Mouse (Mus musculus) T-helper 1 cell (primary cell): Measurements from ENCODE around the gene Pkd1l2.

Experiments used
- in situ Hi-C: fragments of 300-600 bp; cut with MboI, MseI; formaldehyde crosslinking; loops from one replicate; pipeline ENCODE4 v1.15.1; 2025; ENCODE audit warnings: high pct_unique_total_duplicates

Gene Pkd1l2

DNA sequence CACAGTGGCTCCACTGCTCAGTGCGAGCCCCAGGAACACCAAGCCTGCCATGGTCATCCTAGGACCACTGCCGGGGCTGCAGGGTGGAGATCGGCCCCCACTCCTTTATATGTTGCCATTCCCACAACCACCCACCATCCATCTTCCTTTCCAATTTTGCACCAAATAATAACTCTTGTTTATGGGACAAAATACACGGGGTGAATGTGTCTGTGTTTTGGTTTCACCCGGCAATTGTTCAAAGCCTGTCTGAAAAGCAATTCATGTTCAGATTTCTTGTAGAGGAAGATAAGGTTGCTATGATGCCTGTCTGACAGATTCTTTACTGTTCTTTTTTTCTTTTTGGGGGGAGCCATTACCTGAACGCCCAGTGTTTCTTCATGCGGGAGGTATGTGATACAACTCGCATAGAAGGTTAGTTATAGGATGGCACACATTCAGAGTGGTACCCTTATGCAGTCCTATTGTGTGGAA lies at the start of gene Pkd1l2:
Gene Pkd1l2 (minus strand): TSS at position 51 of the 474 bp plus-strand sequence.
- in situ Hi-C loops, result no loop called here

DNA sequence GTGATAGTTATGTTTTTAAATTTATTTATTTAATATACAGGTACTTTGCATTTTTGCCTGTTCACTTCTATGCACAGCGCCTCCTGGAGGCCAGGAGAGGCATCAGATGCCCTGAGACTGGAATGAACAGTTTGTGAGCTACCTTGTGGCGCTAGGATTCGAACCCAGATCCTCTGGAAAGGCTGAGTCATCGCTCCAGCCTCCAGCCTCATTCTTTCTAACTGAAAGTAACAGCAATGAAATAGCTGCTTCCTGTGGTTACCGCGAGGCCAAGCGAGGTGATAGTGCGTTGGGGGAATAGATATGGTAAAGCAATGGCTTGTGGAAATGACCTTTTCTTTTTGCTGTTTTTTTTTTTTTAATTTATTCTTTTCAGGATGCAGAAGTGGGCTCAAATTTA lies 44.8 kb upstream of the Pkd1l2 start:
- in situ Hi-C loops, result no loop called here

DNA sequence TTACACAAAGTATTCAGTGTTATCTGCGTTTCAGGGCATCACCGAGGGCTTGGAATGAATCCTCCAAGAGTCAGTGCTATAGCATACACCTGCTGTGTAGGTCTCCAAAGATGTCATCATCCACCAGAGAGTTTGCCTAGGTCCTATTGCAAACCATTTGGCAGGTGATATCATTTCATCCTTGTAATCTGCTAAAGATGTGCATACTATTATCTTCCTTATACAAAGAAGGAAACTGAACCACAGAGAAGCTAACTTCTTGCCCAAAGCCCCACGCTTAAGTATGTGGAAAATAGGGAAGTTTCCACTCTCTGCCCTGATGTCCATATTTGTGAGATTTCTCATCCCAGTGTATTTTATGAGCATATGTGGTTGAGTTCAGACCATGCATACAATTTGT lies 44.2 kb upstream of the Pkd1l2 start:
- in situ Hi-C loops, result no loop called here

DNA sequence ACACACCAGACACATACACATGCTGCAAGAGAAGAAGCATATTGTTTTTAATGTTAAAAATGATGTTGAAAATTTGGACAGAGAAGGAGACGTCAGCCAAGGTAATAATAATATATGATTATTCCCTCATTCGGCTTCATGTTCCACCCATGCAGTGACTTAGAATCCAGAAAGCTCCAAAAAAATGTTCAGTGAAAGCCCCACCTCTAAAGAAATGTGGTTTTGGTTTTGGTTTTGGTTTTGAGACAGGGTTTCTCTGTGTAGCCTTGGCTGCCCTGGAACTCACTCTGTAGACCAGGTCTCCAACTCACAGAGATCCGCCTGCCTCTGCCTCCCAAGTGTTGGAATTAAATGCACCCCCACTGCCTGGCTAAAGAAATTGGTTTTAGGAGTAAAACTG lies 43.6 kb upstream of the Pkd1l2 start:
- in situ Hi-C loops, result no loop called here

DNA sequence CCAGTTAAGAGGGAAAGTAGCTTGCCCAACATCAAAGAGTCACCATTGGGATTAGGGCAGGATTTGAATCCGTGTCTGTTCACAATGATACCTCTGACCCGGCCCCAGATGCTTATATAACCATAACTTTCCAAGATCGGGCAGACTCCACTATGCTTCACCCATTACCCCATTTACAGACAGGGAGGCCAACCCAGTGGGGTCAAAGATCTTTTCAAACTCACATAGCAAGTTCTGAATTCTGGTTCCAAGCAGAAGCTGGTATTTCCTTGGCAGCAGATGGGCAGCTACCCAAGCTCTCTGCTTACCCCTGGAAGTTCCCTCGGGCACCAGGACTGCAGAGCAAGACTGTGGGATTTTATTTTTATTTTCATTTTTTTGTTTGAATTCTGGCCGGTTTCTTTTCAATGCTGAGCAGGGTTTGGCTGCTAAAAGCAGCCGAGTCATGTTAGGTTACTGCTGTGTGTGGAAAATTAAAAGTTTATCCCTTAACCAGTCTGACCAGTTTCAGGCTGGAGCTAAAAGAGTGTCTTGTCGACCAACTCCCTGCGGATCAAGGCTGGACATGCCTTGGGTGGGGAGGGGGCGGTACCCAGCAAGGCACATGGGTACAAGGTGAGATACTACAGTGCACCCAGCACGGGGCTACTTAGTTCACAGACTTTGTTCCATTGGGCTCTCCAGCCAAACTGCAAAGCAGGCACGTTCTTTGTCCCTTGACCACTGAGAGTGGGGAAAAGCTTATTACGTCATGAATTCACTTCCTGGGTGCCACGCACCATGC lies 41.8 kb upstream of the Pkd1l2 start:
- in situ Hi-C loops, result no loop called here

DNA sequence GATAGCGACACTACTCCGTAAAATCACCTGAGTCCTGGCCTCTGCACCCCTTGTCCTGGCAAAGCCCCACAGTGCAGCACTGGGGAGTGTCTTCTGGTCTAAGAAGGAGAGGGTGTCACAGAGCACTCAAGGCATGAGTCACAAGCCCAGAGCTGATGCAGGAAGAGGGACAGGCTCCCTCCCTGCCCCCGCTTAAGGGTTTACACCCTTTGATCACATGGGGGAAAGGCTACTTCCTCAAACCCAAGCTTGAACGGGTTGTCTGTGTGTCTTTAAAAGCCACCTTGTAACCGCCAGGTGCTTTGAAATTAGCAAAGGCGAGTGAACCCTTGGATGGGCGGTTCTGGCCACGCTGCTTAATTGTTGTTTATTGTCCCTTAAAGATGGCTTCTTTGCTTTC lies 39.0 kb upstream of the Pkd1l2 start:
- in situ Hi-C loops, result no loop called here

DNA sequence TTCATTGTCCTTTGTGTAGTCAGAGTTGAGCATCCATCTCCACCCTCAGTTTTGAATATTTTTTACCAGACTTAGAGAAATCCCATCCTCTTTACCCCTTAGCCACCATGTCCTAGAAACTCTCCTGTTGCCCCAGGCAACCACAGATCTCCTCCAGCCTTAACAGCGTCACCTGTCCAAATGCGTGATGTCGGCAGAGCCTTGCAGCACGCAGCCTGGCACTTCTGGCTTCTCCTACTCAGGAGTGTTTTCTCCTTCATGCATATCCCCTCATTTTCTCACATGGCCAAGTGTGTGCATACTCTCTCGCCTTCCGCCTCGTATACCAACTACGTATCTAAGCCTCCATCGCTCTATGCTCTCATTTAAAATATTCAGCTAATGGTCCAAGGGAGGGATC lies 36.2 kb upstream of the Pkd1l2 start:
- in situ Hi-C loops, result no loop called here

DNA sequence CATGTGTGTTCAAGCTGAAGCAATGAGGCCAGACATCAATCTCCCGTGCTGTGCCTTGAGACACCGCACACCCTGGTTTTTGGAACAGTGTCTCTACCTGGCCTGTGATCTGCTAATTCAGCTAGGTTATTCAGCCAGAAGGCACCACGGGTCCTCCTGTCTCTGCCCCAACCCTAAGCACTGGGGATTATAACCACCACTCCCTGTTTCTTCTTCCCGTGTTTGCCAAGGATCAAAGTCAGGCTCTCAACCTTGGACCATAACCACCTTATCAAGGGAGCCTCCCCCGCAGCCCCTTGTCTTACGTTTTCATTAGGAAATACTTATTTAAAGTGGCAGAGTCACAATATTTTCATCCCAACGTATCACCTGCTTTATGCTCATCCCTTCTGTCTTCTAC lies 34.3 kb upstream of the Pkd1l2 start:
- in situ Hi-C loops, result no loop called here

DNA sequence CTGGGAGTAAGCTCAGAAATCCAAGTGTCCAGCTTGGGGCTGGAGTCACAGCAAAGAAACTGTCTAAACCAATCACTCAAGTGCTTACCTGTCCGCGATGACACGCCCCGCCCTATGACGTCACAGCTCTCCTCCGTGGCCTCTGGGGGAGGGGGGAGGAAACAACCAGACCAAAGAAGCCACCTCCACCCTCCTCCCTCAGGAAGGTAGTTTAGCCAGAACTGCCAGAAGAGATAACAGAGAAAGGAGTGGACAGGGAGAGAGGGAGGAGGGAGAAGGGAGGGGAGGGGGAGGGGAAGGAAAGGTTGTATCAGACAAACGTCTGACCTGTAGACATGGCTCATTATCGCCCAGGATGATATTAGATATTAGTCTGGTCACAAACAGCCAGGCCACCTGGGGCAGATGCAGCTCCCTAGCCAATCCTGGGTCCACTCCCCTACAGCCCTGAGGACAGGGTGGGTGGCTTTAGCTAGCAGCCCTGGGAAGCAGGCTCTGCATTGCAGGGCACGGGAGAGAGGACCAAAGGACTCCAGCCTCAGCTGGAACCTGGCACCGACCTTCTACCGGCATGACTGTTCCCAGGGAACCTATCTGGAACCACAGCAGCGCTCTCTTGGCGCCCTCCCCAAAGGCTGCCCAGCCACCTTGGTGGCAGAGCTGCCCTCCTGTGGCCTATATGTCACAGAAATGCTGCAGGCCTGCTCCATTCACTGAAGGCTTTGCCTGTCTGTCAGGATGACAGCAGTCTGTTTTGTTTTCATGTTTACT lies 33.6 kb upstream of the Pkd1l2 start:
- in situ Hi-C loops, result no loop called here

DNA sequence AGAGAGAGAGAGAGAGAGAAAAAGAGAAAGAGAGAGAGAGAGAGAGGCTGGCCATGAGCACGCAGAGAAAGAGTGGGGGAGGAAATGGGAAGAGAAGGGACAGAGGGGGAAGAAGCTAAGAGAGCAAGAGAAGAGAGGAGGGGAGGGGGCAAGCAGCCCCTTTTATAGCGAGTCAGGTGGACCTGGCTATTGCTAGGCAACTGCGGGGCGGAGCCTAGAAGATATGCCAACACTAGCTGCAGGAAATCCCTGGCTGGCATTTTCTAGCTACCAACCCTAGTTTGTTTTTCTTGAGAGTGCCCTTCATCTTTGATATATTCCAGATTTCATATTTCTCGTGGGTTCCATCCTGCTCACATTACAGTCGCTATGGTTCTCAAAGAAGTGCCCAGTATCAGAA lies 32.8 kb upstream of the Pkd1l2 start:
- in situ Hi-C loops, result no loop called here

DNA sequence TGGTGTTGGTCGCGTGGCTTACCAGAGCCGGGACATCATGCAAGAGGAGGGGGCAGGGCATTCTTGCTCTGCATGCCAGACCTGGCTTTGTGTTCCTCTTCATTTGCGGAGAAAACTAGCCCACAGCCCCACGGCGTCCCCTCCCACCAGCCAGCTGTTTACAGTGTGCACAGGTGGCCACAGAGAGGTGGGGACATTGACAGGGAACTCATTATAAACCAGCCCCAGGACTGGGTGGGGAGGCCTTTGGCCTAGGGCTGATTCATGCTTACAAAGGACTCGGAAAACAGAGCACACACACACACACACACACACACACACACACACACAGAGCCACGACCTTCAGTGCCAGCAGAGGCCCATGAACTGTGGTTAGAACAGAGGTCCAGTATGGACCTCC lies 30.0 kb upstream of the Pkd1l2 start:
- in situ Hi-C loops, result no loop called here

DNA sequence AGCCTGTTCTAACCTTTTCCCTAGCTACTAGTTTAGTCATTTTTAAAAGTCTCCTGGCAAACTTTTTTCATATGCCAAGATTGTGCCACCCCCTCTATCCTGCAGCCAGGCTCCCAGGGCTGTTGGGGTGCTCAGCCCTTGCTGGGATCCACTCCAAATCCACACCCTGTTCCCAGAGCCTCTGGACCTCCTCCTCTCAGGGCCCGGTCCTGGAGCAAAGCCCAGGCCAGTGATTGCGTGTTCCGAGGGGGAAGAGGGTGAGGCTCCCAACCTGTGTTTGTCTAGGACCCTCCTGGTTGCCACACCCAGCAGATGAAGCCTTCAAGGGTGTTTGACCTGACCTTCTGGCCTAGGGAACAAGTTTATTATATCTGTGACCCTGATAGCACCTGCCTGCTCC lies 29.4 kb upstream of the Pkd1l2 start:
- in situ Hi-C loops, result no loop called here

DNA sequence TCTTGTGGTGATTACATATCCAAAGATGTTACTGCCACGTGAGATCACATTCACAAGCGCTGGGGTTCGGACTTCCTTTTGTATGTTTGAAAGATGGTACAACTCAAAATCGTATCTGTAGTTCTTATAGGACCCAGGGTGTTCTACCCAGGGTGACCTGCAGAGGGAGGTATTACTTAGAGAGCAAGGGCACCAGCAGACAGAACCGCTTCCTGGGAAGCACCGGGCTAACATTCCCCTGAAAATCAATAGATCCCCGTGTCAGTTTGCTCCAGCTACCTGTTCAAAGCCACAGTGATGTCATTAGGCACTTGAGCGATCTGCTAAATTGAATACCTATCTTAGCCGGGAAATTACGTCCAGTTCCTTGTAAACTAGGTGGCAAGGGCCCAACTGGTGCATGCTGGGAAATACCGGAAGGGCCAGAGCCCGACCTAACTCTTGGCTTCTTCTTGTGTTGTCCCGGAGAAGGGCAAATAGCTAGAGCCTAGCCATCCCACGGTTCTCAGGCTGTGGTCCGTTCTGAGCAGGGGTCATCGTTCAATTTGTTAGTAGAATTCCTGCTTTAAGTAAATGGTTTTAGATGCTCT lies 27.6 kb upstream of the Pkd1l2 start:
- in situ Hi-C loops, result no loop called here

DNA sequence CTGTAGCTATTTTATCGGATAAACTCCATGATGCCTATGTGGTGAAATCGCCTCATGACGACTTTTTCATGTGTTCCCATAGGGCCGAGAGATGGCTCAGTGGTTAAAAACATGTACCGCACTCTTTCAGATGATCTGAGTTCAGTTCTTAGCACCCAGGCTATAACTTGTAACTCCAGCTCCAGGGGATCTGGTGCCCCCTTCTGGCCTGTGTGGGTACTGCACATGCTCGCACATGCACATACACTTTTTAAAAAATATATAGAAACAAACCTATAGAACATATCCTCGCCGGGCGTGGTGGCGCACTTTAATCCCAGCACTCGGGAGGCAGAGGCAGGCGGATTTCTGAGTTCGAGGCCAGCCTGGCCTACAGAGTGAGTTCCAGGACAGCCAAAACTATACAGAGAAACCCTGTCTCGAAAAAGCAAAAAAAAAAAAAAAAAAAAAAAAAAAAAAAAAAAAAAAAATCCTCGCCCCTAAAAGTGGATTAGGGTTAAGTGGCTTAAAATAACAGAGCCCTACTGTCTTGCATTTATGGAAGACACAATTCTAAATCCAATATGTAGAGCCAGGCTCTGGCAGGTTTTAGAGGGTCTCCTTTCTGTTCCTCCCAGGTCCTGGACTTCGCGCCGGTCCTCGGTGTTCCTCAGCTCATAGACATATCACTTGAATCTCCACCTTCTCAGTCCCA lies 26.9 kb upstream of the Pkd1l2 start:
- in situ Hi-C loops, result no loop called here

DNA sequence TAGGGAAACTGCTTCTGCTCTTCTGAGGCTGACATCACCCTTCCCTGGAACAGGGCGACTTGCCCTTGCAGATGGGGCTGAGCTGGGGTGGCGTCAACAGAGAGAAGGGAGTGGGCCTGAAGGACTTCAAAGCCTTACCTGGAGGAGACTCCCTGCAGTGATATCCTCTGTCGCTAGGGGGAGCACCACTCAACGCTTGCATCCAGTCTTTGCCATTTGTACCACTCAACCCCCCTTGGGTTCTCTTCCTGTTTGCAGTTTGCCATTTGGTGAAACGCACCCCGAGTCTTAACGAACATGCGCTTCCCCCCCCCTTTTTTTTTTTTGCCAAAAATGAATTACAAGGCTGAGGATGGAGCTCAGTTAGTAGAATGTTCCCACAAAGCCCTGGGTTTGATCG lies 25.3 kb upstream of the Pkd1l2 start:
- in situ Hi-C loops, result no loop called here

DNA sequence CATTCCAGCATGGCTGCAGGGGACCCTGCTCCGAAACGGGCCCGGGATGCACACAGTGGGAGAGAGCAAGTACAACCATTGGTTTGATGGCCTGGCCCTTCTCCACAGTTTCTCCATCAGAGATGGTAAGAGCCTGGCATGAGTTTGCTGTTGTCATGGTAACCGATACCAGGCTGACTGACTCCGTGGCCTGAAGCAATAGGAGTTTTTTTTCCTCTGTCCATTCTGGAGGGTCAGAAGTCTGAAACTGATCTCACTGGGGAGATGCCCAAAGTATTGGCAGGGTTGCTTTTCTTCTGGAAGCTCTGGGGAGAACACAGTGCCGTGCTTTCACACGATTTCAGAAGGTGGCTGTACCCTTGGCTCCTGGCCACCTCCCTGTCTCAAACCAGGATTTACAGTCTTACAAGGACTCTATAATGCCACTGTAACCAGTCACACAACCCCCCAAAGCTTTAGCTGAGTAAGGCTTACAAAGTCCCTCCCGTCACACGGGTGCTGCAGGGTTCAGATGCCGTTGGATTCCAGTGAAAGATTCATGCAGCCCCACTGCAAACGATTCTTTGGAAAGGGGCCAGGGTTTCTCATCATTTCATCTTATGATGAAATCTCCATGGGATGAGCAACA lies 15.4 kb upstream of the Pkd1l2 start:
- in situ Hi-C loops, result loop anchor here (10.0 kb wide), 1 partner anchor 1643 kb away; no protein-coding TSS in a partner anchor

DNA sequence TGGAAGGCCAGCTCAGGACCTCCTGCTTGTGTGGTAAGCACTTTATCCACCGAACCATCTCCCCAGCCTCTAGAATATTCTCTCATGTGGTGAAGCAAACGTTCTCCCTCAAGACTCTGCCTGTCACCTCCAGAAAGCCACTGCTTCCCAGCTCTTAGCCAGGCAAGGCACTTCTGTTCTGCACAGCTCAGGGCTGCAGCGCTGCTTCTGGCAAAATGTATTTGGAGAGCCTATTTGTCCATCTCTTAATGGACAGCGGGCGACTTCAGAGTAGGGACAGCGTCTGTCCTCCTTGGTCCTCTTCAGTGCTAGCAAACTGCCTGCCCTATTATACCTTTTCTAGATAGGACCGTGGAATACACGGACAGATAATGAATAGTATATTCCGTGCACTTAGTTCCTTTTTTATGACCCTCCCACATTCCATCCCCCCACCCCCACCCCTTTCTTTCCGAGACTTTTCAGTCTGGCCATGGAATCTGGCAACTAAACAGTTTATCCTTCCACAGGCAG lies 14.9 kb upstream of the Pkd1l2 start:
- in situ Hi-C loops, result loop anchor here (10.0 kb wide), 1 partner anchor 1642 kb away; no protein-coding TSS in a partner anchor

DNA sequence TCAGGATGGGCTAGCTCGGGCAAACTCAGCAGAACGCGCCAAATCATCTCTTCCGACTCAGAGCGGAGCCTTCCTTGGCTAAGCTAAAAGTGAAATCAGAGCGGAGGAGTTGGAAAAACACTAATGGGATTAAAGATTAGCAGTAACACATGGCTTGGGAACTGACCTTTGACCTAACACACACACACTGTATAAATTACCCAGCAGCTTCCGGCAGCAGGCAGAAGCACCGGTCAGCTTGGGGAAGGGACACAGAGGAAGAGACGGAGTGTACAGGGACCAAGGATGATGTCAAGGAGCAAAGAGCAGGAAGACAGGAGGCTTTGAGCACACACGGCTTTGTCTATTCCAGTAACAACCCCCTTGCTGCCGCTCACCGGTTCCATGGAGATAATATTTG lies 13.4 kb upstream of the Pkd1l2 start, which contains the start of gene Bco1:
Gene Bco1 (plus strand): TSS at position 208 of the 400 bp plus-strand sequence.
- in situ Hi-C loops, result loop anchor here (10.0 kb wide), 1 partner anchor 1641 kb away; no protein-coding TSS in a partner anchor

DNA sequence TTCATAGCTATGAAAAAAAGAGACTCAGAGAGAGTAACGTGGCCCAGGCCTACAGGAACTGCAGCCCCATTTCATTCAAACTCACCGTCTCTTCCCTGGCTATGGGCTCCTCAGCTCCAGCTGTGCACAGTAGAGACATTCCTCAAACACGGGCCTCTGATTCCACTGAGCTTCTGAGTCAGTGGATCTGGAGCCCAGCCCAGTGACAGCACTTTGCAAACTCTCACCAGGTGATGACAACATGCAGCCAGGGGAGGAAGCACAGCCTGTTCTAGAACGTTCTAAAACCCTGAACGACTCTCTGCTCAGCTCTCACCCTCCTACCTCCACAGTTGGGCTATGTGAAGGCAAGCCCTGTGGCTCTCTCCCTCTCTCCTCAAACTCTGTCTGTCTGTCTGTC lies 11.8 kb upstream of the Pkd1l2 start:
- in situ Hi-C loops, result loop anchor here (10.0 kb wide), 1 partner anchor 1639 kb away; no protein-coding TSS in a partner anchor

DNA sequence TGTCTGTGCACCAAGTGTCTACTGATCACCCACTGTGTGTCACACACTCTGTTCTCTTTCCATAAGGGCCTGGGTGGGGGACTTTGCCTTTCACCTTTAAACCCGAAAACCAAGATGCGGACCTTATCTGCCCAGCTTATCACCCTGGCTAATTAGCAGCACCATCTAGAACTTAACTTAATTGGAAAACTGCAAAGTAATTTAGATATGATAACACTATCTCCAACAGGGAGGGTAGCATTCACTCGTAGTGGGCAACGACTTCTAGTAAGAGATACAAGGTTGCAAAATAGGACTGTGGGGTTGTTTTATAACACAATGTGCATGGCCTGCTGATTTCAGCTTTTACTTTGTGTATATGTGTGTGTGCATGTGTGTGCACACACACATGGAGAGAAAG lies 7.6 kb upstream of the Pkd1l2 start:
- in situ Hi-C loops, result loop anchor here (10.0 kb wide), 1 partner anchor 1635 kb away; no protein-coding TSS in a partner anchor

DNA sequence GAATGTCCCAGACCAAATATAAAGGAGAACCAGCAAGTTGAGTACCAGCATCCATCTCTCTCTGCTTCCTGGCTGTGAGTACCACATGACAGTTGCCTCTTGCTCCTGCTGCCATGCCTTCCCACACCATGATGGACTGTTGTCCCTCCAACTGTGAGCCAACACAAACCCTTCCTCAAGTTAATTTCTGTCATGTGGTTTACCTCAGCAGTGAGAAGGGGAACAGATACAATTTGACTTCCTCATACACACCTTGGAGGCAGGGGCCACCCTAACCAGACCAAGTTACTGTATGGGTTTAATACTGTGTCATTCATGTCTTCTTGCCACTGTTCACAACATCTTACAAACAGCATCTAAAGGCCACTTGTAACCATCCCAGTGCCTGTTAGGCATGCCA lies 4.8 kb upstream of the Pkd1l2 start:
- in situ Hi-C loops, result no loop called here
